Mouse (Mus musculus) T-cell, adult 2 months (primary cell): ENCODE measurements around the gene Atp10b.
"Not testable (repeated sequence)": the region's sequence is repeated elsewhere in the genome, so short reads cannot be mapped to it uniquely, and the experiment has no call there.

ENCODE experiments used
- DNase-seq: peaks from one replicate; pipeline ENCODE4 v3.0.0; 2022; ENCODE audit warnings: low spot score

Atp10b gene

GRCm38 (mm10) chr11:43149577-43149976 is at the start of gene Atp10b:
Gene Atp10b, plus strand, starts transcription at chr11:43149877.
- no peak for DNase-seq

- DNase-seq, result no peak
These were observed 48.3 kb upstream of the Atp10b start for GRCm38 (mm10) chr11:43101357-43101756.

- no peak for DNase-seq
These were observed 23.7 kb upstream of the Atp10b start for GRCm38 (mm10) chr11:43125908-43126477.

- not testable (repeated sequence) for DNase-seq
These were observed 23.1 kb upstream of the Atp10b start for GRCm38 (mm10) chr11:43126573-43126972.

GRCm38 (mm10) chr11:43141296-43141695 is 8.4 kb upstream of the Atp10b start:
- DNase-seq, result no peak

- no peak for DNase-seq
These were observed 6.9 kb upstream of the Atp10b start for GRCm38 (mm10) chr11:43142811-43143210.

- no peak for DNase-seq
These were observed 5.5 kb upstream of the Atp10b start for GRCm38 (mm10) chr11:43144178-43144577.

- not testable (repeated sequence) for DNase-seq
These were observed 4.8 kb upstream of the Atp10b start for GRCm38 (mm10) chr11:43144882-43145281.

GRCm38 (mm10) chr11:43147380-43147779 is 2.3 kb upstream of the Atp10b start:
- DNase-seq, result no peak

GRCm38 (mm10) chr11:43148341-43148740 is 1.3 kb upstream of the Atp10b start:
- DNase-seq, result no peak

- no peak for DNase-seq
These were observed 5.3 kb downstream of the Atp10b start for GRCm38 (mm10) chr11:43155004-43155403.

- no peak for DNase-seq
These were observed 5.7 kb downstream of the Atp10b start for GRCm38 (mm10) chr11:43155417-43155816.

- no peak for DNase-seq
These were observed 9.1 kb downstream of the Atp10b start for GRCm38 (mm10) chr11:43158814-43159213.

GRCm38 (mm10) chr11:43160188-43160942 is 10.7 kb downstream of the Atp10b start:
- DNase-seq, result no peak

GRCm38 (mm10) chr11:43170601-43171000 is 20.9 kb downstream of the Atp10b start:
- DNase-seq, result no peak

GRCm38 (mm10) chr11:43174359-43175116 is 24.9 kb downstream of the Atp10b start:
- DNase-seq, result no peak

- no peak for DNase-seq
These were observed 32.7 kb downstream of the Atp10b start for GRCm38 (mm10) chr11:43182401-43182800.

GRCm38 (mm10) chr11:43182816-43183215 is 33.1 kb downstream of the Atp10b start:
- no peak for DNase-seq

- no peak for DNase-seq
These were observed 33.8 kb downstream of the Atp10b start for GRCm38 (mm10) chr11:43183457-43183856.

GRCm38 (mm10) chr11:43186291-43186690 is 36.6 kb downstream of the Atp10b start:
- DNase-seq, result no peak

GRCm38 (mm10) chr11:43189817-43190593 is 40.3 kb downstream of the Atp10b start:
- no peak for DNase-seq

GRCm38 (mm10) chr11:43198811-43199210 is 49.1 kb downstream of the Atp10b start:
- DNase-seq, result no peak
